Mouse (Mus musculus): ENCODE data around the gene Mrpl23. TPM values are rescaled to one million over a fixed set of nuclear protein-coding genes. Genes with fewer than 3 reads are reported as not detected.

The Mrpl23 gene
- total and polyA plus RNA-seq, 3 experiments, result 11.4 to 48.2 TPM; not detected in 1

DNA sequence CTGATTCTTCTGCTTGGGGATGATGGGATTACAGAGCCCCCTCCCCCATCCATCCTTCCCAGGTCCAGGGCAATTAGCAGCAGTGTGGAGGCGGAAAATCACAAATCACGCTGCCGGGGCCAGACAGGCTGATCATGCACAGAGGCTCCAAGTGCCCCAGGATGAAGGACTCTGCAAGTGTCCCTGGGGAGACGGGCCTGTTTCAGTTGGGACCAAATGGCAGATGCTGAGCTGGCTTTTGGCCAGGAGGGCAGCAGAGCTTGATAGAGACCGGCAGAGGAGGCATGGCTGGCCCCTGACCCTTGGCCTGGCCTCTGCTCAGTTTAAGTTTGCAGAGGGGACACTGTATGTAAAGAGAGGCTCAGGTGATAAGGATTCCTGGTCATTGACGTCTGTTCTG is 30.7 kb downstream of the Mrpl23 start:
- Histone ChIP-seq H3K27ac (ENCODE audit: control insufficient read depth, low read depth, low read length) (no peak overlapping the region), H3K4me1 (ENCODE audit: control insufficient read depth in 1 of 2, insufficient read depth in 2 of 2, low read length in 2 of 2) (no peaks in the 10 kb centered on the region), H3K27me3 (ENCODE audit: control insufficient read depth in 1 of 2, insufficient read depth in 2 of 2, low read length in 2 of 2) (peaks cover 0 to 2% of the 10 kb centered on the region in 2 experiments; a peak in 1 of 4 replicates)

DNA sequence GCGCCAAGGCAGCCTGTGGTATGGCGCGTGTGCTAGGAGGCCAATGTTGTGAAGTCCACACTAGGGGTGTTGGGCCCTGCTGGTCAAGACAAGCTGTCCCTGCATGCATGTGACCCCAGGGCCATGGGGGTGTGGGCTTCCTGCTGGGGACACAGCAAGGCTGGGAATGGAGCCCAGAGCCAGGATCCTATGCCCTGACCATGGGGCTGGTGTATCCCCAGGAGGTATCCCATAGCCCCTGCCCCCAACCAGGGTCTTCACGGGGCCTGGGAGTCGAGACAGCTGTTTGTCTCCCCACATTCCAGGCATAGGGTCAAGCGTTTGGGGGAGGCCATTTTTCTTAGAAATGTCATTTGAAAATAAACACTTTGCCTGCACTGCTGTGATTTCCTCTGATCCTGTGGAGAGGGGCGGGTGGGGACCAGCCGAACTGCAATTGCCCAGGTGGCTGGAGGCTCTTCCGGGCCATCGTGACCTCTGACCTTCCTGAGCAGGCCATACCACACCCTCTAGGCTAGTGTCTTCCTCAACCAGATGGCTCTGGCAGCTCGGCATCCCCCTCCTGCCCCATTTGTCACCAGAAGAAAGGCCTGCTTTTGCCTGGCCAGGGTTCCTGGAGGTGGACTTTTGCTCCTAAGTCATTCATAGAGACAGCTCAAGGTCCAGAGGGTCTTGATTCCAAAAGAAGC is 32.6 kb downstream of the Mrpl23 start:
- DNase-seq (ENCODE audit: low read depth, low spot score), result no peak
- H3K36me3 ChIP-seq (ENCODE audit: control insufficient read depth in 1 of 2, insufficient read depth in 2 of 2, low read length in 2 of 2), result no peaks in the 10 kb centered on the region
- no peak overlapping the region for H3K9ac ChIP-seq (ENCODE audit: control insufficient read depth, low read depth, low read length, poor library complexity, severe bottlenecking)
- no peak overlapping the region for H3K27ac ChIP-seq (ENCODE audit: control insufficient read depth, low read depth, low read length)
- no peak overlapping the region for H3K4me3 ChIP-seq (ENCODE audit: control insufficient read depth in 1 of 2, insufficient read depth in 1 of 2, low read depth in 2 of 2, low read length in 2 of 2)
- H3K9me3 ChIP-seq (replicated peaks; ENCODE audit: insufficient read depth, low read length), result no peaks in the 10 kb centered on the region
- TF ChIP-seq CTCF (IDR thresholded peaks at IDR 0.05 in 2 of 3, conservative IDR thresholded peaks at IDR 0.05 in 1 of 3; ENCODE audit: control insufficient read depth in 1 of 3, insufficient read depth in 1 of 3, low read depth in 2 of 3, low read length in 3 of 3, poor library complexity in 1 of 3, severe bottlenecking in 1 of 3) (no peak), UBTF (IDR thresholded peaks at IDR 0.05; ENCODE audit: borderline replicate concordance, insufficient read depth, low read depth, low read length) (no peak), ZC3H11A (IDR thresholded peaks at IDR 0.05; ENCODE audit: low read depth, low read length) (no peak), POLR2AphosphoS2 (IDR thresholded peaks at IDR 0.05; ENCODE audit: low read length) (no peak), NRF1 (IDR thresholded peaks at IDR 0.05; ENCODE audit: insufficient read depth, low read depth, low read length, poor library complexity, severe bottlenecking) (no peak), CHD2 (IDR thresholded peaks at IDR 0.05; ENCODE audit: low read length) (no peak)
- no peaks in the 10 kb centered on the region for H3K79me2 ChIP-seq (ENCODE audit: control insufficient read depth, insufficient read depth, low read length, poor library complexity)
- peaks cover 0 to 2% of the 10 kb centered on the region in 2 experiments; a peak in 1 of 4 replicates for H3K27me3 ChIP-seq (ENCODE audit: control insufficient read depth in 1 of 2, insufficient read depth in 2 of 2, low read length in 2 of 2)
- H3K4me1 ChIP-seq (ENCODE audit: control insufficient read depth in 1 of 2, insufficient read depth in 2 of 2, low read length in 2 of 2), result no peaks in the 10 kb centered on the region

More for the DNA sequence above, 30.7 kb downstream of the Mrpl23 start:
- H3K4me3 ChIP-seq (ENCODE audit: control insufficient read depth in 1 of 2, insufficient read depth in 1 of 2, low read depth in 2 of 2, low read length in 2 of 2), result no peak overlapping the region
- H3K79me2 ChIP-seq (ENCODE audit: control insufficient read depth, insufficient read depth, low read length, poor library complexity), result no peaks in the 10 kb centered on the region
- no peak overlapping the region for H3K9ac ChIP-seq (ENCODE audit: control insufficient read depth, low read depth, low read length, poor library complexity, severe bottlenecking)
- H3K36me3 ChIP-seq (ENCODE audit: control insufficient read depth in 1 of 2, insufficient read depth in 2 of 2, low read length in 2 of 2), result no peaks in the 10 kb centered on the region
- H3K9me3 ChIP-seq (replicated peaks; ENCODE audit: insufficient read depth, low read length), result no peaks in the 10 kb centered on the region
- TF ChIP-seq CTCF (IDR thresholded peaks at IDR 0.05 in 2 of 3, conservative IDR thresholded peaks at IDR 0.05 in 1 of 3; ENCODE audit: control insufficient read depth in 1 of 3, insufficient read depth in 1 of 3, low read depth in 2 of 3, low read length in 3 of 3, poor library complexity in 1 of 3, severe bottlenecking in 1 of 3) (no peak), GABPA (IDR thresholded peaks at IDR 0.05; ENCODE audit: low read depth, low read length) (no peak), KAT2A (conservative IDR thresholded peaks at IDR 0.05; ENCODE audit: low read depth, low read length) (no peak), ZNF384 (IDR thresholded peaks at IDR 0.05; ENCODE audit: low read depth, low read length) (no peak), E2F4 (IDR thresholded peaks at IDR 0.05; ENCODE audit: borderline replicate concordance, low read depth, low read length) (no peak), RAD21 (IDR thresholded peaks at IDR 0.05; ENCODE audit: low read depth, low read length) (no peak), MAZ (IDR thresholded peaks at IDR 0.05; ENCODE audit: low read depth, low read length) (no peak), SMC3 (IDR thresholded peaks at IDR 0.05; ENCODE audit: low read depth, low read length) (no peak), BHLHE40 (IDR thresholded peaks at IDR 0.05; ENCODE audit: borderline replicate concordance, low read depth, low read length) (no peak), RCOR1 (IDR thresholded peaks at IDR 0.05; ENCODE audit: low read depth, low read length) (no peak), CHD2 (IDR thresholded peaks at IDR 0.05; ENCODE audit: low read length) (no peak), CHD1 (IDR thresholded peaks at IDR 0.05; ENCODE audit: low read depth, low read length) (no peak), MYB (IDR thresholded peaks at IDR 0.05; ENCODE audit: low read depth, low read length) (no peak), ZMIZ1 (IDR thresholded peaks at IDR 0.05; ENCODE audit: low read depth, low read length) (no peak)
- DNase-seq (ENCODE audit: low read depth, low spot score), result no peak
